Mouse (Mus musculus): ENCODE measurements around the gene Srpk3.

DNA sequence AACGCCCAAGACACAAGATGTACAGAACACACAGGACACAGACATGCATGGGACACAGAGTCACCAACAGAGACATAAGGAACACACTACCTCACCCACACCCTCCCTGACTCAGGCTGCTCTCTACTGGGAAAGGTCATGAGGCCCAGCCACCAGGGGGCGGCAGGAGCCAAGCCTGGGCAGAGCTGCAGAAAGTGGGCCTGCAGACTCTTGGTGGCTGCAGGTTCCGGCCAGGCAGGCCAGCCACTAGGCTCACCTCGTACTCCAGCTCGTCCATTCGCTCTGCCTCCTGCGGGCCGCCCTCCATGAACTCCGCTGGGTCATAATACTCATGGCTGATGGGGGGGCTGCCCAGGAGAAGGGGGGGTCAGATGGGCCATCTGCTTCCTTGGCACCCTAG is 24.3 kb downstream of the Srpk3 start:
- TF ChIP-seq CTCF (IDR thresholded peaks at IDR 0.05), result peak; percentile 87
- no peak for TF ChIP-seq EP300 (IDR thresholded peaks at IDR 0.05)
